Mouse (Mus musculus): ENCODE results near the gene Dolpp1.

GRCm38 (mm10) chr2:30407778-30408177, 15.7 kb downstream of the Dolpp1 start:
- TF ChIP-seq CTCF (IDR thresholded peaks at IDR 0.05; ENCODE audit: low read depth) (no peak), EP300 (optimal IDR thresholded peaks at IDR 0.05) (no peak)
